Mouse (Mus musculus) C2C12 (cell line): ENCODE data around the gene Ugt1a5.

Source experiments
- CEBPB ChIP-seq: IDR thresholded peaks from one replicate; pipeline ENCODE4 v1.6.1; 2011; ENCODE audit warnings: low read depth, mild to moderate bottlenecking, control low read depth, moderate library complexity
- CTCF ChIP-seq: IDR thresholded peaks from one replicate; pipeline ENCODE4 v1.5.1; 2011; ENCODE audit not compliant: control insufficient read depth, insufficient read depth, insufficient read length
- MAX ChIP-seq: IDR thresholded peaks from one replicate; pipeline ENCODE4 v1.6.1; 2011; ENCODE audit warnings: mild to moderate bottlenecking, control low read depth
- MYOD1 ChIP-seq: IDR thresholded peaks from one replicate; pipeline ENCODE4 v1.6.1; 2011; ENCODE audit warnings: low read depth; ENCODE audit not compliant: control insufficient read depth, insufficient read length
- USF1 ChIP-seq: IDR thresholded peaks from one replicate; pipeline ENCODE4 v1.6.1; 2011; ENCODE audit warnings: low read depth, mild to moderate bottlenecking, control low read depth, moderate library complexity

- TF ChIP-seq USF1 = no peak
- no peak for TF ChIP-seq CTCF
- no peak for TF ChIP-seq MYOD1
- TF ChIP-seq MAX = no peak
- TF ChIP-seq CEBPB = no peak
These were observed 31.6 kb downstream of the Ugt1a5 start for GRCm38 (mm10) chr1:88197443-88197842.
